Mouse (Mus musculus): ENCODE data around the gene Prdm16. TPM values are rescaled to one million over a fixed set of nuclear protein-coding genes. Genes with fewer than 3 reads are reported as not detected.

Gene Prdm16
- polyA plus RNA-seq, 1 experiment: not detected

DNA sequence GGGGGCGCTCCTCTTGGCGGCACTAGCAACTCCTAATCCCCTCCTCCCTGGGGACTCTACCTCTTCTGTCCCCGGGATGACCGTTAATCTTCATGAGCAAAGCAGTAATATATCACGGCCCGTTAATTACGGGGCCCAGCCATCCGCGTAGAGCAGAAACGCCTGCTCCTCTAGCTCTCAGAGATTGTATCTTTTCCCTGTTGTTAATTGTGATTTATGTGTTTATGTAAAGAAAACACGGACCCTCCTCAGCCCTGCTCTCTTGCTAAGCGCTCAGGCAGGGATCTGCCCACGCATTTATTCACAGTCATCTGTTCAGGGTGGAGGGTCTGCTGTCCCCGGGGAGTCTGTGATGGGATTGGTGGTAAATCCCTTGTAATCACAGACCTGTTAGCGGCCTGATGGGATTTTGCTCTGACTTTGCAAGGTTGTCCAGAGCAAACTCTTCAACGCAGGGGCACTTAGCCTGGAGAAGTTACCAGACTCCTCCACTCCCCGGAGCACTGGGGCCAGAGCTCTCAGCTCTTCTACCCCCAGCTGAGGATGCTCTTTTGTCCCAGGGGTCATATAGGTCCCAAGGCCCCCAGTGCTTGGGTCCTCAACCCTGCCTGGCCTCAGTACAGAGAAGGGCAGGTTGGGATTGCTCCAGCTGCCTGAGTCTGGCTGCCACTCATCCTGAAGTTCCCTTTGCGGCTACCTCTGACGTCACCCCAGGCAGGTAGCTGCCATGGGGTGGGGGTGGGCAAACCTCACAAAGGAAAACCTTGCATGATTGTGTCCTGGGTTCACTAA is 289.7 kb downstream of the Prdm16 start:
- no peak overlapping the region for H3ac ChIP-seq (ENCODE audit: control insufficient read depth, insufficient read length)
- no peaks in the 10 kb centered on the region for H3K27me3 ChIP-seq (ENCODE audit: control insufficient read depth, insufficient read depth, insufficient read length)
- H3K4me3 ChIP-seq: no peak overlapping the region
- no peak for TF ChIP-seq MAX (IDR thresholded peaks at IDR 0.05; ENCODE audit: low read depth)
- TF ChIP-seq POLR2A (IDR thresholded peaks at IDR 0.05; ENCODE audit: insufficient read length, low read depth): no peak
- no peak for TF ChIP-seq POLR2AphosphoS2 (IDR thresholded peaks at IDR 0.05; ENCODE audit: insufficient read length, low read depth)
- no peak for TF ChIP-seq SRF (IDR thresholded peaks at IDR 0.05; ENCODE audit: control insufficient read depth, insufficient read length, low read depth)
- TF ChIP-seq CEBPB (IDR thresholded peaks at IDR 0.05; ENCODE audit: insufficient read depth, poor library complexity, severe bottlenecking): no peak
- TF ChIP-seq TCF12 (IDR thresholded peaks at IDR 0.05; ENCODE audit: insufficient read depth, poor library complexity, severe bottlenecking): no peak
- TF ChIP-seq MYOG (IDR thresholded peaks at IDR 0.05; ENCODE audit: control insufficient read depth in 1 of 3, insufficient read depth in 1 of 3, insufficient read length in 2 of 3, low read depth in 2 of 3): no peak
- no peak for TF ChIP-seq TCF3 (IDR thresholded peaks at IDR 0.05; ENCODE audit: insufficient read length, low read depth)
- TF ChIP-seq E2F4 (IDR thresholded peaks at IDR 0.05; ENCODE audit: insufficient read depth): no peak
- no peak for TF ChIP-seq MYOD1 (IDR thresholded peaks at IDR 0.05; ENCODE audit: control insufficient read depth in 1 of 3, insufficient read length in 2 of 3, low read depth in 2 of 3)
- no peak for TF ChIP-seq USF1 (IDR thresholded peaks at IDR 0.05; ENCODE audit: low read depth)
- no peak for TF ChIP-seq REST (IDR thresholded peaks at IDR 0.05; ENCODE audit: insufficient read depth, insufficient read length)
- H3K79me2 ChIP-seq (ENCODE audit: control insufficient read depth, insufficient read depth): no peaks in the 10 kb centered on the region
- H3K4me2 ChIP-seq (ENCODE audit: low read depth): no peak overlapping the region
- H3K36me3 ChIP-seq (ENCODE audit: control insufficient read depth, insufficient read depth): no peaks in the 10 kb centered on the region

DNA sequence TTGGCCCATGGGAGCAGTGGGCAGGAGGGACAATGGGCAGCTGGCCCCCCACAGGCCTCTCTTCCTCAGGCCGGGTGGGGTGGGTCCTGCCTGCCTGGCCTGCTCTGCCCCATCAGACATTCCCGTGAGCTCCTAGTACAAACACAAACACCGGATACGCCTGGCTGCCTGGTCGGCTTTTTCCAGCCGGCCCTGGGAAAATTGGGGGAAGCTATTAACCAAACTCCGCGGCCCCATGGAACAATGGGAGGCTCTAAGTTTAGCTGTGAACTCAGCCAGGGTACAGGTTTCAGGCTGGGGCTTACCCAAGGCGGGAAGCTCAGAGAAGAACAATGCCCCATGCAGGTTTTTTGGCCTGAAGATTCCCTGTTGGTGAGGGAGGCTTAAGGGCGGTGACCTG is 300.0 kb downstream of the Prdm16 start:
- no peaks in the 10 kb centered on the region for H3K27me3 ChIP-seq (ENCODE audit: control insufficient read depth, insufficient read depth, insufficient read length)
- H3ac ChIP-seq (ENCODE audit: control insufficient read depth, insufficient read length): no peak overlapping the region
- no peak for TF ChIP-seq POLR2A (IDR thresholded peaks at IDR 0.05; ENCODE audit: insufficient read length, low read depth)
- no peak for TF ChIP-seq USF1 (IDR thresholded peaks at IDR 0.05; ENCODE audit: low read depth)
- no peak for TF ChIP-seq POLR2AphosphoS2 (IDR thresholded peaks at IDR 0.05; ENCODE audit: insufficient read length, low read depth)
- no peak for TF ChIP-seq TCF12 (IDR thresholded peaks at IDR 0.05; ENCODE audit: insufficient read depth, poor library complexity, severe bottlenecking)
- TF ChIP-seq MAX (IDR thresholded peaks at IDR 0.05; ENCODE audit: low read depth): no peak
- TF ChIP-seq TCF3 (IDR thresholded peaks at IDR 0.05; ENCODE audit: insufficient read length, low read depth): no peak
- TF ChIP-seq SRF (IDR thresholded peaks at IDR 0.05; ENCODE audit: control insufficient read depth, insufficient read length, low read depth): no peak
- no peak for TF ChIP-seq E2F4 (IDR thresholded peaks at IDR 0.05; ENCODE audit: insufficient read depth)
- no peak for TF ChIP-seq CEBPB (IDR thresholded peaks at IDR 0.05; ENCODE audit: insufficient read depth, poor library complexity, severe bottlenecking)
- no peak for TF ChIP-seq MYOD1 (IDR thresholded peaks at IDR 0.05; ENCODE audit: control insufficient read depth in 1 of 3, insufficient read length in 2 of 3, low read depth in 2 of 3)
- no peak for TF ChIP-seq REST (IDR thresholded peaks at IDR 0.05; ENCODE audit: insufficient read depth, insufficient read length)
- no peak for TF ChIP-seq MYOG (IDR thresholded peaks at IDR 0.05; ENCODE audit: control insufficient read depth in 1 of 3, insufficient read depth in 1 of 3, insufficient read length in 2 of 3, low read depth in 2 of 3)

GRCm38 (mm10) chr4:154335761-154336160 is 300.9 kb downstream of the Prdm16 start, which contains the start of gene B230104I21Rik:
B230104I21Rik (plus strand) TSS chr4:154336127.
- Histone ChIP-seq H3K4me3 (no peak within 1 kb of the TSS), H3K4me2 (ENCODE audit: low read depth) (no peak within 1 kb of the TSS), H3ac (ENCODE audit: control insufficient read depth, insufficient read length) (no peak within 1 kb of the TSS), H3K27me3 (ENCODE audit: control insufficient read depth, insufficient read depth, insufficient read length) (no peaks in the 10 kb centered on the region), H3K36me3 (ENCODE audit: control insufficient read depth, insufficient read depth) (no peaks in the 10 kb centered on the region), H3K79me2 (ENCODE audit: control insufficient read depth, insufficient read depth) (no peaks in the 10 kb centered on the region)
- TF ChIP-seq MYOD1 (IDR thresholded peaks at IDR 0.05; ENCODE audit: control insufficient read depth in 1 of 3, insufficient read length in 2 of 3, low read depth in 2 of 3) (no peak), TCF3 (IDR thresholded peaks at IDR 0.05; ENCODE audit: insufficient read length, low read depth) (no peak), POLR2A (IDR thresholded peaks at IDR 0.05; ENCODE audit: insufficient read length, low read depth) (no peak), MAX (IDR thresholded peaks at IDR 0.05; ENCODE audit: low read depth) (no peak), E2F4 (IDR thresholded peaks at IDR 0.05; ENCODE audit: insufficient read depth) (no peak), POLR2AphosphoS2 (IDR thresholded peaks at IDR 0.05; ENCODE audit: insufficient read length, low read depth) (no peak), SRF (IDR thresholded peaks at IDR 0.05; ENCODE audit: control insufficient read depth, insufficient read length, low read depth) (no peak), REST (IDR thresholded peaks at IDR 0.05; ENCODE audit: insufficient read depth, insufficient read length) (no peak), CEBPB (IDR thresholded peaks at IDR 0.05; ENCODE audit: insufficient read depth, poor library complexity, severe bottlenecking) (no peak), MYOG (IDR thresholded peaks at IDR 0.05; ENCODE audit: control insufficient read depth in 1 of 3, insufficient read depth in 1 of 3, insufficient read length in 2 of 3, low read depth in 2 of 3) (no peak), USF1 (IDR thresholded peaks at IDR 0.05; ENCODE audit: low read depth) (no peak), TCF12 (IDR thresholded peaks at IDR 0.05; ENCODE audit: insufficient read depth, poor library complexity, severe bottlenecking) (no peak)

More for the DNA sequence above, 300.0 kb downstream of the Prdm16 start:
- Histone ChIP-seq H3K36me3 (ENCODE audit: control insufficient read depth, insufficient read depth) (no peaks in the 10 kb centered on the region), H3K4me2 (ENCODE audit: low read depth) (no peak overlapping the region), H3K79me2 (ENCODE audit: control insufficient read depth, insufficient read depth) (no peaks in the 10 kb centered on the region), H3K4me3 (no peak overlapping the region)

DNA sequence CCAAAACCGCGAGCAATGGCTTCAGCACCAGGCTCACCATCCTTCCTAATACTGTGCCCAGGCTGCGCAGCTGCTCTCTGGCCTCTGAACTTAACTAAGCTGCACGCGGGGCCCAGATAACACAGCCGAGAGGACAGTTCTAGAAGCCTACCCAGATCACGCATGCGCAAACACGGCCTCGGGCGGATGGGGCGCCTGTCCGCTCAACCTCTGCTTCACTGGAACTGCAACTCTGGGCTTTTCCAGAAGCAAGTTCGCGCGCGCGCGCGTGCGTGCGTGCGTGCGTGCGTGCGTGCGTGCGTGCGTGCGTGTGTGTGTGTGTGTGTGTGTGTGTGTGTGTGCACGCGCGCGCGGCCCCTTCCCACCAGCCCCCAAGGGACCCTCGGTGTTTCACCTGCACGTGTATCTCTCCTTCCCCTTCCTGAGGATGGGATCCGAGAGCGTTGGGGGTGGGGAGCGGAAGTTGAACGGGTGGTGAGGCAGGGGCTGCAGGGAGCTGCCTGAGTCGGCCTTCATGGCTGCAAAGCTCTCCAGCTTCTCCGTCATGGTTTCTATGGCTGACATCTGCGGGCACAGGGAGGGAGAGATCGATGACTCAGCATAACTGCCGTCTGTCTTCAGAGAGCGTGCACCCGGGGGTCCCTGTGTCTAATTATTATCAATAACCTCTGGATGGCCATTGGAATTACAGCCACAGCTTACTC is 301.8 kb downstream of the Prdm16 start:
- Histone ChIP-seq H3ac (ENCODE audit: control insufficient read depth, insufficient read length) (no peak overlapping the region), H3K27me3 (ENCODE audit: control insufficient read depth, insufficient read depth, insufficient read length) (no peaks in the 10 kb centered on the region), H3K79me2 (ENCODE audit: control insufficient read depth, insufficient read depth) (no peaks in the 10 kb centered on the region), H3K4me2 (ENCODE audit: low read depth) (no peak overlapping the region), H3K4me3 (no peak overlapping the region), H3K36me3 (ENCODE audit: control insufficient read depth, insufficient read depth) (no peaks in the 10 kb centered on the region)
- TF ChIP-seq TCF12 (IDR thresholded peaks at IDR 0.05; ENCODE audit: insufficient read depth, poor library complexity, severe bottlenecking) (no peak), REST (IDR thresholded peaks at IDR 0.05; ENCODE audit: insufficient read depth, insufficient read length) (no peak)

All from myocyte (in vitro differentiated cells).